Mouse (Mus musculus): Measurements from ENCODE around the gene Glul. TPM values are rescaled to one million over a fixed set of nuclear protein-coding genes. Genes with fewer than 3 reads are reported as not detected.
"Not testable (repeated sequence)": the region's sequence is repeated elsewhere in the genome, so short reads cannot be mapped to it uniquely, and the experiment has no call there.

Gene Glul
- 72.9 and 80.7 TPM in 2 replicates for total RNA-seq (2015; ENCODE audit: low replicate concordance)
- 123 and 127 TPM in 2 replicates for total RNA-seq (2017; ENCODE audit: low replicate concordance)

GRCm38 (mm10) chr1:153899731-153900380, at the start of gene Glul, which contains the start of gene Teddm2:
TSS of gene Glul (plus strand) at chr1:153899944.
TSS of gene Teddm2 (minus strand) at chr1:153900228.
- peak; percentile 91 for ATAC-seq (replicated peaks; ENCODE audit: low FRiP score, poor library complexity, severe bottlenecking)

GRCm38 (mm10) chr1:153852696-153853095, 47.0 kb upstream of the Glul start:
- not testable (repeated sequence) for ATAC-seq (replicated peaks; ENCODE audit: low FRiP score, poor library complexity, severe bottlenecking)

- ATAC-seq (replicated peaks; ENCODE audit: low FRiP score, poor library complexity, severe bottlenecking): no peak
Measured at GRCm38 (mm10) chr1:153855946-153856345, 43.8 kb upstream of the Glul start.

GRCm38 (mm10) chr1:153874045-153874444, 25.7 kb upstream of the Glul start, which contains the start of gene Teddm1b:
TSS of gene Teddm1b (plus strand) at chr1:153874345.
- ATAC-seq (replicated peaks; ENCODE audit: low FRiP score, poor library complexity, severe bottlenecking): no peak

GRCm38 (mm10) chr1:153880391-153880790, 19.4 kb upstream of the Glul start:
- ATAC-seq (replicated peaks; ENCODE audit: low FRiP score, poor library complexity, severe bottlenecking): not testable (repeated sequence)

- no peak for ATAC-seq (replicated peaks; ENCODE audit: low FRiP score, poor library complexity, severe bottlenecking)
Measured at GRCm38 (mm10) chr1:153886024-153886633, 13.6 kb upstream of the Glul start.

GRCm38 (mm10) chr1:153890121-153890520, 9.6 kb upstream of the Glul start:
- no peak for ATAC-seq (replicated peaks; ENCODE audit: low FRiP score, poor library complexity, severe bottlenecking)

- no peak for ATAC-seq (replicated peaks; ENCODE audit: low FRiP score, poor library complexity, severe bottlenecking)
Measured at GRCm38 (mm10) chr1:153891442-153891841, 8.3 kb upstream of the Glul start, which contains the start of gene Teddm1a. TSS of gene Teddm1a (plus strand) at chr1:153891742.

- ATAC-seq (replicated peaks; ENCODE audit: low FRiP score, poor library complexity, severe bottlenecking): no peak
Measured at GRCm38 (mm10) chr1:153893746-153894145, 6.0 kb upstream of the Glul start.

- ATAC-seq (replicated peaks; ENCODE audit: low FRiP score, poor library complexity, severe bottlenecking): no peak
Measured at GRCm38 (mm10) chr1:153894201-153894893, 5.4 kb upstream of the Glul start.

- ATAC-seq (replicated peaks; ENCODE audit: low FRiP score, poor library complexity, severe bottlenecking): 0 out of 2 replicates have a peak, but pooled peaks have one; percentile 37
Measured at GRCm38 (mm10) chr1:153894979-153895378, 4.8 kb upstream of the Glul start.

- ATAC-seq (replicated peaks; ENCODE audit: low FRiP score, poor library complexity, severe bottlenecking): no peak
Measured at GRCm38 (mm10) chr1:153897196-153897595, 2.5 kb upstream of the Glul start.

GRCm38 (mm10) chr1:153898989-153899730, 584 bp upstream of the Glul start:
- no peak for ATAC-seq (replicated peaks; ENCODE audit: low FRiP score, poor library complexity, severe bottlenecking)

GRCm38 (mm10) chr1:153900381-153900780, 637 bp downstream of the Glul start:
- ATAC-seq (replicated peaks; ENCODE audit: low FRiP score, poor library complexity, severe bottlenecking): peak; percentile 20; the same call in 1 of the 2 replicates

- peak; percentile 28 for ATAC-seq (replicated peaks; ENCODE audit: low FRiP score, poor library complexity, severe bottlenecking)
Measured at GRCm38 (mm10) chr1:153900860-153901730, 1.4 kb downstream of the Glul start.

- ATAC-seq (replicated peaks; ENCODE audit: low FRiP score, poor library complexity, severe bottlenecking): no peak
Measured at GRCm38 (mm10) chr1:153903006-153903405, 3.3 kb downstream of the Glul start.

- no peak for ATAC-seq (replicated peaks; ENCODE audit: low FRiP score, poor library complexity, severe bottlenecking)
Measured at GRCm38 (mm10) chr1:153904236-153904635, 4.5 kb downstream of the Glul start.

- no peak for ATAC-seq (replicated peaks; ENCODE audit: low FRiP score, poor library complexity, severe bottlenecking)
Measured at GRCm38 (mm10) chr1:153905884-153906283, 6.1 kb downstream of the Glul start.

- ATAC-seq (replicated peaks; ENCODE audit: low FRiP score, poor library complexity, severe bottlenecking): no peak
Measured at GRCm38 (mm10) chr1:153908208-153908607, 8.5 kb downstream of the Glul start.

Data from erythroid progenitor cell, adult 5-6 weeks (primary cell).